In genomic region chr1:73850173-73851014, GRCm38 (mm10) we compare ENCODE assay signal across 12 mouse cellular contexts.
A peak's percentile ranks its signal among the peaks of the same experiment; 100 is the strongest.
DNase-seq lines count a peak whose midpoint lies in the region; ATAC-seq lines count a peak whose summit lies in the region.
"Had no signal": no experiment of that assay in that cellular context is flagged by ENCODE, and none has a peak within 500 bp of the region (broad histone marks: within the 10 kb centered on the region; RNA-seq: fewer than 3 reads in every experiment).

No protein-coding gene starts in this region.

- peak; percentile 73 for DNase-seq in heart, adult 11 months
- DNase-seq in heart, postnatal 25 days (ENCODE audit: low spot score): no peak
- DNase-seq in forebrain, embryonic 14.5 days (ENCODE audit: low spot score): peak; percentile 89
- peak; percentile 90 to 93 for DNase-seq in kidney, adult 8-10 months
- no peak for DNase-seq in thymus, postnatal 36 days
- DNase-seq in left cerebral cortex, adult 18-20 months (ENCODE audit: low spot score in 2 of 2): no peak
- no peak for DNase-seq in right cerebral cortex, adult 2 months (ENCODE audit: low spot score in 2 of 2)
- DNase-seq: cerebellum, adult 9-11 months; gastrocnemius, postnatal 10 days had no signal

- H3K4me1 ChIP-seq in forebrain, embryonic 14.5 days (ENCODE audit: control insufficient read depth, insufficient read depth, low read length): 0 out of 2 replicates have a peak, but pooled peaks cover 2% of the 10 kb centered on the region
- peaks cover 7% of the 10 kb centered on the region; the same call in 1 of the 2 replicates for H3K4me1 ChIP-seq in midbrain, embryonic 16.5 days (ENCODE audit: control insufficient read depth, insufficient read depth, low read length)

- H3K27ac ChIP-seq in forebrain, embryonic 14.5 days (ENCODE audit: low read depth, low read length): no peak overlapping the region
- H3K27ac ChIP-seq in midbrain, embryonic 16.5 days (ENCODE audit: low read length): peak overlapping the region; percentile 4
- H3K27ac ChIP-seq: layer of hippocampus, adult 2 months; lung, embryonic 15.5 days had no signal

- intact Hi-C loops in heart, postnatal 25 days (cut with DNase I): no loop called here

- WGBS in forebrain, embryonic 14.5 days: 15% methylated on average over 11 of the region's 11 CpGs
- 23% methylated on average over 11 of the region's 11 CpGs for WGBS in midbrain, embryonic 16.5 days

- no peak overlapping the region for H3K4me2 ChIP-seq in forebrain, embryonic 14.5 days (ENCODE audit: low read length)
- H3K4me2 ChIP-seq in midbrain, embryonic 16.5 days (ENCODE audit: low read length): no peak overlapping the region
- H3K4me2 ChIP-seq: lung, embryonic 15.5 days had no signal

- peak; percentile 89 for ATAC-seq in forebrain, embryonic 14.5 days
- ATAC-seq in midbrain, embryonic 16.5 days: peak; percentile 79

- H3K9ac ChIP-seq in forebrain, embryonic 14.5 days (ENCODE audit: low read length): no peak overlapping the region
- no peak overlapping the region for H3K9ac ChIP-seq in midbrain, embryonic 16.5 days (ENCODE audit: low read depth, low read length)
- H3K9ac ChIP-seq: lung, embryonic 15.5 days had no signal

- no peaks in the 10 kb centered on the region for H3K27me3 ChIP-seq in forebrain, embryonic 14.5 days (replicated peaks; ENCODE audit: control insufficient read depth, insufficient read depth, low read length)
- H3K27me3 ChIP-seq in midbrain, embryonic 16.5 days (ENCODE audit: control insufficient read depth, insufficient read depth, low read depth, low read length): no peaks in the 10 kb centered on the region
- H3K27me3 ChIP-seq: lung, embryonic 15.5 days had no signal

- H3K9me3 ChIP-seq in forebrain, embryonic 14.5 days (replicated peaks; ENCODE audit: control insufficient read depth, low read length): no peaks in the 10 kb centered on the region
- no peaks in the 10 kb centered on the region for H3K9me3 ChIP-seq in midbrain, embryonic 16.5 days (replicated peaks; ENCODE audit: control insufficient read depth, low read length, poor library complexity, severe bottlenecking)
- H3K9me3 ChIP-seq: lung, embryonic 15.5 days had no signal

- no peaks in the 10 kb centered on the region for H3K36me3 ChIP-seq in forebrain, embryonic 14.5 days (ENCODE audit: control insufficient read depth, insufficient read depth, low read length)
- H3K36me3 ChIP-seq in midbrain, embryonic 16.5 days (ENCODE audit: control insufficient read depth, insufficient read depth, low read length): no peaks in the 10 kb centered on the region
- H3K36me3 ChIP-seq: lung, embryonic 15.5 days had no signal

- H3K4me3 ChIP-seq in forebrain, embryonic 14.5 days (ENCODE audit: low read depth, low read length): no peak overlapping the region
- no peak overlapping the region for H3K4me3 ChIP-seq in midbrain, embryonic 16.5 days (ENCODE audit: low read depth, low read length)
- H3K4me3 ChIP-seq: layer of hippocampus, adult 2 months; lung, embryonic 15.5 days had no signal

Comparison
In these comparisons a context has a peak if more than half of its experiments do, and no peak if none do; other contexts are left out.
1. DNase-seq: peak in heart, adult 11 months (single experiment), forebrain, embryonic 14.5 days (single experiment) and kidney, adult 8-10 months (2 of 2); none in heart, postnatal 25 days (single experiment), thymus, postnatal 36 days (0 of 2), left cerebral cortex, adult 18-20 months (0 of 2) and right cerebral cortex, adult 2 months (0 of 2).